Mouse (Mus musculus): ENCODE data around the gene Lrrfip2.

Gene Lrrfip2

DNA sequence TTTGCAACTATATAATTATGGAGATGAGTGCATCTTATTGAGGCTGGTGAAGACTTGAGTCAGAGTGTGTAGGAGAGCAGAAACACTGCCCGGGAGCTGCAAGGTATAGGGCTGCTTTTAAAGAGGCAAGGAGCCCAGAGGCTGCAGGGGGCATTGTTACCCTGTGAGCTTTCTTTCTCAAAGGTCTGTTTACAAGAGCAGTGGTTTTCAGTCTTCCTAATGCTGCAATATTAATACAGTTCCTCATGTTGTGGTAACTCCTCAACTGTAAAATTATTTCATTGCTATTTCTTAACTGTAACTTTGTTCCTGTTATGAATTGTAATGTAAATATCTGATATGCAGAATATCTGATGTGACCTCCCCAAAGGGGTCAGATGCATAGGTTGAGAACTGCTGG lies 104.2 kb downstream of the Lrrfip2 start:
- DNase-seq (ENCODE audit: low spot score in 2 of 2) = no peak

GRCm38 (mm10) chr9:111223406-111223805 lies 106.0 kb downstream of the Lrrfip2 start:
- DNase-seq (ENCODE audit: low spot score in 2 of 2) = no peak

DNA sequence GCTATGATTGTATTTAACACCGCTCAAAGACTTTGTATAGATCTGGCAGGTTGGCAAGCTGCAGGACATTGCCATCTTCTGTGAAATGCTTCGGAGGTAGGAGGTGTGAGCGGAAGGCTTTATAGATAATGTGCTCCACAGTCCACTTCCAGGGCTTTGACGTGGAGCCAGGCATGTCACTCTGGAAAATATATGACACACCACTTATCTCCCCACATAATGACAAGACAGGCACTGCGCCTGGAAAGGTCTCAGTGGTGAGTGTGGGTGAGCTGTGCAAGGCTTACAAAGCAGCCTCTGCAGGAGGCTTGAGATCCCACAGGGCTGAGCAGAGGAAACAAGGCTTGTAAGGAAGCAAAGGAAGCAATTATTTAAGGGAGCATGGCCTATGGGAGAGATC lies 111.1 kb downstream of the Lrrfip2 start:
- no peak for DNase-seq (ENCODE audit: low spot score in 2 of 2)

DNA sequence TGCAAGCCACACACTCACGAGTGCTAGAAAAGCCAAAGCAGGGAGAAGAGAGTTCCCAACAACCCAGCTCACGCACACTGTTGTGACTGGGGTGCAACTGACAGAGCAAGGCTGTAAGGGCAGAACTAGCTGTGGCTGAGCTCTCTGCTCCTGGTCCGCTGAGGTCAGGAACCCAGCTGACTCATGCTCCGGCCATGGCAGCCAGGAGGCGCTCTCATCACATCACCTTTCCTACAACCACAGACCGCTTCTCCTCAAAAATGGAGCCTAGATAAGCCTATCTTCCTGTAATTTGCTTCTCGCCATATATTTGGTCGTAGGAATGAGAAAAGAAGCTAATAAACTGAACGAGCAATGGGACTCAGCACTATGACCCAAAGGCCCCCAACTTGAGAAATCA lies 117.3 kb downstream of the Lrrfip2 start:
- no peak for DNase-seq (ENCODE audit: low spot score in 2 of 2)

GRCm38 (mm10) chr9:111237726-111238125 lies 120.3 kb downstream of the Lrrfip2 start:
- DNase-seq (ENCODE audit: low spot score in 2 of 2) = no peak

GRCm38 (mm10) chr9:111239821-111240220 lies 122.4 kb downstream of the Lrrfip2 start:
- no peak for DNase-seq (ENCODE audit: low spot score in 2 of 2)

GRCm38 (mm10) chr9:111243384-111243783 lies 126.0 kb downstream of the Lrrfip2 start:
- no peak for DNase-seq (ENCODE audit: low spot score in 2 of 2)

- no peak for DNase-seq (ENCODE audit: low spot score in 2 of 2)
Measured at GRCm38 (mm10) chr9:111245546-111245945, 128.2 kb downstream of the Lrrfip2 start.

GRCm38 (mm10) chr9:111247682-111248246 lies 130.4 kb downstream of the Lrrfip2 start:
- DNase-seq (ENCODE audit: low spot score in 2 of 2) = no peak

DNA sequence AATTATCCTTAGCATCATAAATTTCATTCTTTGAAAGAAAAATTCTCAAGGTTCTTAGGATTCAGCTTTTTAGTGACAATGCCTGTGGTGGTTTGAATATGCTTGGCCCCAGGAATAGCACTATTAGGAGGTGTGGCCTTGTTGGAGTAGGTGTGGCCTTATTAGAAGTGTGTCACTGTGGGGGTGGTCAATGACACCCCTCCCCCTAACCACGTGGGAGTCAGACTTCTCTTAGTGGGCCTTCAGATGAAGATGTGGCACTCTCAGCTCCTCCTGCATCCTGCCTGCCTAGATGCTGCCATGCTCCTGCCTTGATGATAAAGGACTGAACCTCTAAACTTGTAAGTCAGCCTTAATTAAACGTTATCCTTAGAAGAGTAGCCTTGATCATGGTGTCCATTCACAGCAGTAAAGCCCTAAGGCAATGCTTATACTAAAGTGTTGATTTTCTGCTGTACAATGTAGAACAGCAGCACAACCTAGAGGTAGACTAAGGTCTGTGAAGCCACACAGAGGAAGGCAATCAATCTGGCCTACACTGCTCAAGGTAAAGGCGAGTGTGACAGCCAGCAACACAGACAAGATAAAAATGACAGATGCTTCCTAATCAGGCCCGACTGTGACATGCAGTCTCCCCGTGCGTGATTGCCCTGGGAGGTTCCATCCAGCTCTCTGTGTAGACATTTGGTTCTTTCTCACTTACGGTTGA lies 134.9 kb downstream of the Lrrfip2 start:
- DNase-seq (ENCODE audit: low spot score in 2 of 2) = no peak

- DNase-seq (ENCODE audit: low spot score in 2 of 2) = peak in 1 of 2 experiments; percentile 11
Measured at GRCm38 (mm10) chr9:111260360-111260985, 143.1 kb downstream of the Lrrfip2 start.

DNA sequence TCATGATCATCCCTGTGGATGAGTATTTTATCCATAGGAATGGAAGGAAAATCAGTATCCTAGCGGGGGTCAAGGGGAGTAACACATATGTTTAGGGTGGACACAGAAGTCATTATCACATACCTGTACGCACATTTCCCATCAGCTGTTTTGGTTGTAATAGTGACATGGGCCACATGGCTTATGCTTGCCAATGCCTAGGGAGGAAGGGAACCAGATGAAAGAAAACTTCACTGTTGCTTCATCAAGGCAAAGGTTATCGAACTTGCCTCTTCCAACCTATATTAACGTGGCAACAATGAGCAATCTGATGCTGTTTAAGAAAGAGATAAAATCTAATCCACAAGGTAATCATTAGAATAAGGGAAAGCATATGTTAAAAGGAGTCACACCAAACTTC lies 144.0 kb downstream of the Lrrfip2 start:
- no peak for DNase-seq (ENCODE audit: low spot score in 2 of 2)

DNA sequence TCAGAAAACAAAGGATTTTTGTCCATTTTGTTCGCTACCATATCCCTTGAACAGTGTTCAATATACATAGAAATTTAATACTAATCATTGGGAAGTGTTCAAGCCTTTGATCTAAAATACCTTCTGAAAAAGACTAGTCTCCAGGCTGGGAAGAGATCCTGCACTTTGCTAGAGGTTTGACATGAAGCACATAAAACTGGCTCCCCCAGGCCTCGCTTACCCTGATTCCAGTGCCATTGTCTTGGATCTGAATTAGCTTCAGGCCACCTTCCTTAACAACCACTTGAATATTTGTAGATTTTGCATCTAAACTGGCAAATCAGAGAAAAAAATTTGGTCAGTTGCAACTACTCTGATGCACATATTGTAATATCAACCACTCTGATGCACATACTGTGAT lies 150.6 kb downstream of the Lrrfip2 start:
- no peak for DNase-seq (ENCODE audit: low spot score in 2 of 2)

DNA sequence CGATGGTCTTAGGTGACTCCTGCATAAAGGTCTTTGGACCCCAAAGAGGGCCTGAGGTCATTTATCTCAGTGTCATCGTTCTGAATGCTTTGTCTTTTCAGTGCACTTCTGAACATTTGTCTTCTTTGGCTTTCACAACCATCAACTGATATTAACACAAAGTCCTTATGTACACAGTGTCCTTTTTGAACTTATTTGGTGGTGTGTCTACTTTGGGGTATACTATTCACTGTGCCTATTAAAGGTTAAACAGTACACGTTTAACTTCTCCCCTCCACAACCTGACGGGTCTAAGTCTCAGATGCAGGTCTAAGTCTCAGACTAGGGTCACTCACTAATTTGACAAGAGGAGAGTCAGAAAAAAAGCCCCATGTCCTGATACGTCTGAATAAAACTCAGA lies 153.2 kb downstream of the Lrrfip2 start:
- DNase-seq (ENCODE audit: low spot score in 2 of 2) = no peak

GRCm38 (mm10) chr9:111271056-111271433 lies 153.7 kb downstream of the Lrrfip2 start:
- no peak for DNase-seq (ENCODE audit: low spot score in 2 of 2)

DNA sequence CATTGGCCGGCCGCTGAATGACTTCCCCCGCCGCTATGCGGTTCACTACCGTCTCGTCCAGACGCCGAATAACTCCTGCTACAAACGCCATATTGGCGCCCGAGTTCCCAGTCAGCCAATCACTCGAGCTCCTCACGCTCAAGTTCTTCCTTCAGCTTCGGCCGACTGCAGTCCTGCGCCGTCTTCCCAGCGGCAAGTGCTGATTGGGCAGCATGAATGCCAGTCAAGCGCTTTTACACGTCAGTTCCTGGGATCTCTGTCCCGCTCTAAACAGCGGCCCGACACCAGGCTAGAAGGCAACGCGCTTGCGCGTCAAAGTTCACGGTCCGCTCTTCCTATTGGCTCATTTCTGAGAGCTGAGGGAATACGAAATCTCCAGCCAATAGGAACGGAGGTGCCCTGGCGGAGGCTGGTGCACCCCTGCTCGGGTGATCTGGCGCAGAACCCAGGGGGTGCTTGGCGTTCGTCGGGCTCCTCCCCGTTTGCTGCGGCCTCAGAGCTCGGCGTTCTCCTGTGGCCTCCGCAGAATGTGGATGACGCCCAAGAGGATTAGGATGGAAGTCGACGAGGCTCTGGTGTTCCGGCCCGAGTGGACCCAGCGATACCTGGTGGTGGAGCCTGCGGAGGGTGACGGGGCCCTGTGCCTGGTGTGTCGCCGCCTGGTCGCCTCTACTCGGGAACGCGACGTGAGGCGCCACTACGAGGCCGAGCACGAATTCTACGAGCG lies 154.2 kb downstream of the Lrrfip2 start, which contains the start of the genes Mlh1 and Epm2aip1:
Gene Mlh1 (minus strand): TSS at position 358 of the 727 bp plus-strand sequence.
Gene Epm2aip1 (plus strand): TSS at position 496 of the 727 bp plus-strand sequence.
- DNase-seq (ENCODE audit: low spot score in 2 of 2) = peak; percentile 98 to 99

DNA sequence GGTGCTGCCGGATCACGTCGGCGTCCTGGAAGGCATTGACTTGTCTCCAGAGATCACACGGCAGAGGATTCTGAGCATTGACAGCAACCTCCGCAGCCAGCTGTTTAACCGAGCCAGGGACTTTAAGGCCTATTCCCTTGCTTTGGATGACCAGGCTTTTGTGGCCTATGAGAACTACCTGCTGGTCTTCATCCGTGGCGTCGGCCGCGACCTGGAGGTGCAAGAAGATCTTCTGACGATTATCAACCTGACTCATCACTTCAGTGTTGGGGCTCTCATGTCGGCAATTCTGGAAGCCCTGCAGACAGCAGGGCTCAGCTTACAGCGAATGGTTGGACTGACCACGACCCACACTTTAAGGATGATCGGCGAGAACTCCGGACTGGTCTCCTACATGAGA lies 155.0 kb downstream of the Lrrfip2 start:
- no peak for DNase-seq (ENCODE audit: low spot score in 2 of 2)

GRCm38 (mm10) chr9:111272996-111273785 lies 155.8 kb downstream of the Lrrfip2 start:
- no peak for DNase-seq (ENCODE audit: low spot score in 2 of 2)

GRCm38 (mm10) chr9:111273958-111274357 lies 156.6 kb downstream of the Lrrfip2 start:
- DNase-seq (ENCODE audit: low spot score in 2 of 2) = no peak

DNA sequence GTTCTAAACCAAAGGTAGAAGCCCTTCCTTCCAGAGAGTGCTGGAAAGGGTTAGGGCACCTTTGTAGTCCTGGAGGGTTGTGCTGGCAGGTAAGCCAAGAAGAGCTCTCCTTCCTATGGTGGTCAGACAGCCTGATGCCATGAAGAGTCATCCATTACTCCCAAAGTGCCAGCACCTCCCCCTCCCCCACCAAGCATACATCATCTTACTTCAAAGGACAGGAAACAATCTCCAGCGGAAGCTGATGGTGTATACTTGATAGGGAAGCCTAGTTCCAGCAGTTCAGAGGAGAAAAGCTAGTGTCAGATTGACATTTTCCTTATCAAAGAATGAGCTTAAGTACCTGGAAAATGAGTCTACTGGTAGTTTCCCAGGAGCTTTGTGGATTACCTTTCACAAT lies 157.8 kb downstream of the Lrrfip2 start:
- no peak for DNase-seq (ENCODE audit: low spot score in 2 of 2)

All from frontal cortex, postnatal 14 days (tissue).